8 mouse cellular contexts compared by ENCODE assay signal in the genomic region with DNA sequence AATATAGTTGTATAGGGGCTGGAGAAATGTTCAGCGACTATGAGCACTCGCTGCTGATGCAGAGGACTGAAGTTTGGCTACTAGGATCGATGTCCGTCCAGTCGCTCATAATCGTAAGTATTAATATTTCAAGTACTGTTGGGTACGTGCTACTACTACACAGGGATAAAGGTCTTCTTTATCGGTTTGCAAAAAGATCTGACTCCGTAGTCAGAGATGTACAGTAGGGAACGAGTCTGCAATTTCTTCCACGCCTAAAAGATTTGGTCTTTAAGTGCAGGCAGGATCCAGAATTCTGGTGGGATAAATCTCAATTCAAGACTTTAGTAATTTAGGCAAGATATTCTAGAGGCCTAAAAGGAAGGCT. TPM values are rescaled to one million over a fixed set of nuclear protein-coding genes. Genes with fewer than 3 reads are reported as not detected.
DNase-seq lines count a peak whose midpoint lies in the region; ATAC-seq and TF ChIP-seq lines count a peak whose summit lies in the region.

No protein-coding gene starts in this region.

- no peak for TF ChIP-seq CTCF in gastrocnemius, adult 2 months (IDR thresholded peaks at IDR 0.05)
- TF ChIP-seq CTCF in thymus, adult 2 months (IDR thresholded peaks at IDR 0.05; ENCODE audit: borderline replicate concordance, control insufficient read depth, extremely low read depth, insufficient read depth, low read length, poor library complexity), result no peak

- peak overlapping the region; percentile 90 for H3K4me3 ChIP-seq in gastrocnemius, adult 2 months
- peak overlapping the region; percentile 64 for H3K4me3 ChIP-seq in thymus, adult 2 months (ENCODE audit: control insufficient read depth, insufficient read depth, low read length)
- H3K4me3 ChIP-seq in liver, embryonic 13.5 days (replicated peaks), result peak overlapping the region; percentile 72

- no peak for TF ChIP-seq POLR2A in thymus, adult 2 months (IDR thresholded peaks at IDR 0.05; ENCODE audit: control insufficient read depth, extremely low read depth, insufficient read depth, low read length, poor library complexity)

- intact Hi-C loops in gastrocnemius, adult 2 months (cut with DNase I), result no loop called here

- peaks cover 4% of the 10 kb centered on the region; the same call in 1 of the 2 replicates for H3K4me1 ChIP-seq in thymus, adult 2 months (replicated peaks; ENCODE audit: control insufficient read depth, insufficient read depth, low read length)
- peaks cover 36% of the 10 kb centered on the region for H3K4me1 ChIP-seq in liver, embryonic 13.5 days (replicated peaks)

- WGBS in thymus, adult 2 months, result 48% methylated on average over 11 of the region's 11 CpGs
- WGBS in liver, embryonic 13.5 days (ENCODE audit: insufficient replicate concordance), result 47% methylated on average over 11 of the region's 11 CpGs

- H3K27me3 ChIP-seq in thymus, adult 2 months (ENCODE audit: control insufficient read depth, insufficient read depth, low read length), result no peaks in the 10 kb centered on the region
- no peaks in the 10 kb centered on the region for H3K27me3 ChIP-seq in liver, embryonic 13.5 days

- H3K9me3 ChIP-seq in liver, embryonic 13.5 days (replicated peaks), result no peaks in the 10 kb centered on the region

- no peaks in the 10 kb centered on the region for H3K36me3 ChIP-seq in thymus, adult 2 months (ENCODE audit: control insufficient read depth, insufficient read depth, low read length)
- no peaks in the 10 kb centered on the region for H3K36me3 ChIP-seq in liver, embryonic 13.5 days

- no peak for DNase-seq in gastrocnemius, adult 2 months
- DNase-seq in gastrocnemius, postnatal 10 days, result no peak
- no peak for DNase-seq in thymus, adult 2 months
- DNase-seq in thymus, postnatal 4 days, result no peak
- DNase-seq in liver, embryonic 13.5 days, result no peak
- no peak for DNase-seq in right cerebral cortex, adult 18-20 months
- no peak for DNase-seq in adrenal gland, postnatal 36 days

- peak overlapping the region; percentile 70 for H3K9ac ChIP-seq in liver, embryonic 13.5 days

- H3K27ac ChIP-seq in gastrocnemius, adult 2 months, result peak overlapping the region; percentile 93
- no peak overlapping the region for H3K27ac ChIP-seq in thymus, adult 2 months (ENCODE audit: control insufficient read depth, insufficient read depth, low read length)
- H3K27ac ChIP-seq in liver, embryonic 13.5 days, result peak overlapping the region; percentile 9; the same call in 1 of the 2 replicates

- peak overlapping the region; percentile 90 for H3K4me2 ChIP-seq in liver, embryonic 13.5 days

- ATAC-seq in liver, embryonic 13.5 days (ENCODE audit: low read depth), result peak; percentile 30; the same call in 1 of the 2 replicates
- no peak for ATAC-seq in megakaryocyte progenitor cell, adult 5-6 weeks (replicated peaks; ENCODE audit: poor library complexity)

RNA-seq across cellular contexts. Expression of gene Fam222b, which starts 0.3 kb away (rescaled TPM):
- 1 to 10 TPM; 7.1 to 7.9 TPM for total RNA-seq in gastrocnemius, adult 2 months (2021)
- 1 to 10 TPM; 7.8 to 9.8 TPM for total RNA-seq in gastrocnemius, postnatal 10 days (2021)
- polyA plus RNA-seq in thymus, adult 2 months (2012; rRNA removed), result 17.6 and 18.9 TPM in 2 replicates
- 3.7 and 5.5 TPM in 2 replicates for polyA plus RNA-seq in liver, embryonic 13.5 days (2015; fragmentation: Nextera tagmentation; extraction: Ambion mirVana)
- 20.3 and 20.6 TPM in 2 replicates for total RNA-seq in megakaryocyte progenitor cell, adult 5-6 weeks (2015)
- 5.7 and 6.0 TPM in 2 replicates for total RNA-seq in megakaryocyte progenitor cell, adult 5-6 weeks (2017)
- 10 to 100 TPM; 16.9 to 20.3 TPM for total RNA-seq in adrenal gland, postnatal 36 days (2021)

RNA-seq across cellular contexts. Expression of gene Eral1, which starts 13.9 kb away (rescaled TPM):
- 10 to 100 TPM; 18.8 to 26.2 TPM for total RNA-seq in gastrocnemius, adult 2 months (2021)
- total RNA-seq in gastrocnemius, postnatal 10 days (2021), result 10 to 100 TPM; 17.8 to 21.6 TPM
- 41.7 and 45.7 TPM in 2 replicates for polyA plus RNA-seq in thymus, adult 2 months (2012; rRNA removed)
- 19.1 and 20.2 TPM in 2 replicates for polyA plus RNA-seq in liver, embryonic 13.5 days (2015; fragmentation: Nextera tagmentation; extraction: Ambion mirVana)
- total RNA-seq in megakaryocyte progenitor cell, adult 5-6 weeks (2015), result 22.3 and 23.8 TPM in 2 replicates
- 25.0 and 26.2 TPM in 2 replicates for total RNA-seq in megakaryocyte progenitor cell, adult 5-6 weeks (2017)
- 10 to 100 TPM; 30.0 to 33.6 TPM for total RNA-seq in adrenal gland, postnatal 36 days (2021)

RNA-seq across cellular contexts. Expression of gene Flot2, which starts 56.4 kb away (rescaled TPM):
- total RNA-seq in gastrocnemius, adult 2 months (2021), result 10 to 100 TPM; 46.0 to 49.8 TPM
- 10 to 100 TPM; 68.3 to 68.5 TPM for total RNA-seq in gastrocnemius, postnatal 10 days (2021)
- polyA plus RNA-seq in thymus, adult 2 months (2012; rRNA removed), result 124 and 136 TPM in 2 replicates
- polyA plus RNA-seq in liver, embryonic 13.5 days (2015; fragmentation: Nextera tagmentation; extraction: Ambion mirVana), result 24.6 and 27.1 TPM in 2 replicates
- 48.8 and 50.2 TPM in 2 replicates for total RNA-seq in megakaryocyte progenitor cell, adult 5-6 weeks (2015)
- total RNA-seq in megakaryocyte progenitor cell, adult 5-6 weeks (2017), result 71.5 and 75.5 TPM in 2 replicates
- 10 to 100 TPM; 71.4 to 98.4 TPM for total RNA-seq in adrenal gland, postnatal 36 days (2021)
